Mouse (Mus musculus): ENCODE measurements around the gene Cd274. TPM values are rescaled to one million over a fixed set of nuclear protein-coding genes. Genes with fewer than 3 reads are reported as not detected.

Gene Cd274
- polyA plus RNA-seq, 1 experiment from 2014 or later: 0.29 TPM

DNA sequence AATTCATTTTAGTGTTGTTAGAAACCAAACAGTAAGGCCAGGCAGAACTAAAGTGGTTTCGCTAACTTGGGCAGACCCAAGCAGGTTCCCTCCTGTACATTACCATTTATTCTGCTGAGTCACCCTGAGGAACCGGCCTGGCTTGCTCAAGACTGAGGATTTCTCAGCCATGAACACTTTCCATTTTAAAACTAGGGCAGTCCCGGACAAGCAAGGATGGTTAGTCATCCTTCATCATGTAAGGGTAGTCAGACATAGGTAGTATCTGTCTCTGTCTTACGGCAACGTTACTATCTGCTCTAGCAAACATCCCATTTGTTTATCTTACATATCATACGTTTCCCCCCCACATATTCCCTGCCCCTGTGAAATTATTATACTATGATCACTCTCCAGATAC, 17.7 kb downstream of the Cd274 start:
- no peaks in the 10 kb centered on the region for H3K4me1 ChIP-seq
- 92% methylated on average over 6 of the region's 6 CpGs for WGBS
- no peak for DNase-seq (ENCODE audit: extremely low spot score, low spot score)
- no peak overlapping the region for H3K27ac ChIP-seq
- no peaks in the 10 kb centered on the region for H3K36me3 ChIP-seq (replicated peaks)
- H3K9me3 ChIP-seq: no peaks in the 10 kb centered on the region
- no peaks in the 10 kb centered on the region for H3K27me3 ChIP-seq (ENCODE audit: poor library complexity, severe bottlenecking)
- H3K4me3 ChIP-seq: no peak overlapping the region

DNA sequence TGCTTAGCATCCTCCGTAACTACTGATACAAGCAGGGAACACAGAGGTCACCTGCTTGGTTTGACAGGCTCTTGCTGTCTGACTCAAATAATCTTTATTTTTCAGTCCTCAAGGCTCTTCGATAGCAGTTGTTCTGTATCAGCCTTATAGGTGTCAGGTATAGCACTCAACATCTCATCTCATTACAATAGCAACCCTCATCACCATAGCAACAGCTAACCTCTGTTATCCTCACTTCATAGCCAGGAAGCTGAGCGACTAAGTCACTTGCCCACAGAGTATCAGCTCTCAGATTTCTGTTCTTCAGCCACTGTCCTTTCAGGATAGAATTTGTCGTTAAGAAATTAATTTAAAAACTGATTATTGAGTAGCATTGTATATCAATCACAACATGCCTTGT, 18.6 kb downstream of the Cd274 start:
- H3K27me3 ChIP-seq (ENCODE audit: poor library complexity, severe bottlenecking): no peaks in the 10 kb centered on the region
- H3K27ac ChIP-seq: no peak overlapping the region
- DNase-seq (ENCODE audit: extremely low spot score, low spot score): no peak
- no peak overlapping the region for H3K4me3 ChIP-seq
- no peaks in the 10 kb centered on the region for H3K9me3 ChIP-seq
- H3K4me1 ChIP-seq: no peaks in the 10 kb centered on the region
- WGBS: 89% methylated on average over 4 of the region's 4 CpGs
- no peaks in the 10 kb centered on the region for H3K36me3 ChIP-seq (replicated peaks)

DNA sequence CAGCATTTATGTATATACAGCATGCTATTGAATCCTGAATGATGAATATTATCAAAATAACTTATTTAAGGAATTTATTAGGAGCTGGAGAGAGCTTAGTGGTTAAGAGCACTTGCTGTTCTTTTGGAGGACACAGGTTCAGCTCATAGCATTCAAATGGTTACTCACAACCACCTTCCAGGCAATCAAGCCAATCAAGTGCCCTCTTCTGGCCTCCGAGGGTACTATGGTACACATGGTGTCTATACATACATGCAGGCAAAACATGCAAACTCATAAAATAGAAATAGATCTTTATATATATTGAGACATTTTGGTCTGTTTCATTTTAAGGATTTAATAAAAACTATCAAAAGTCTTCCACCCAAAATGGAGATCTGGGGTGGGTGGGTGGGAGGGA, 21.6 kb downstream of the Cd274 start:
- H3K27me3 ChIP-seq (ENCODE audit: poor library complexity, severe bottlenecking): no peaks in the 10 kb centered on the region
- DNase-seq (ENCODE audit: extremely low spot score, low spot score): no peak
- H3K36me3 ChIP-seq (replicated peaks): no peaks in the 10 kb centered on the region
- WGBS: 98% methylated on average over 1 of the region's 1 CpGs
- no peaks in the 10 kb centered on the region for H3K9me3 ChIP-seq
- no peak overlapping the region for H3K4me3 ChIP-seq
- H3K27ac ChIP-seq: no peak overlapping the region
- no peaks in the 10 kb centered on the region for H3K4me1 ChIP-seq

DNA sequence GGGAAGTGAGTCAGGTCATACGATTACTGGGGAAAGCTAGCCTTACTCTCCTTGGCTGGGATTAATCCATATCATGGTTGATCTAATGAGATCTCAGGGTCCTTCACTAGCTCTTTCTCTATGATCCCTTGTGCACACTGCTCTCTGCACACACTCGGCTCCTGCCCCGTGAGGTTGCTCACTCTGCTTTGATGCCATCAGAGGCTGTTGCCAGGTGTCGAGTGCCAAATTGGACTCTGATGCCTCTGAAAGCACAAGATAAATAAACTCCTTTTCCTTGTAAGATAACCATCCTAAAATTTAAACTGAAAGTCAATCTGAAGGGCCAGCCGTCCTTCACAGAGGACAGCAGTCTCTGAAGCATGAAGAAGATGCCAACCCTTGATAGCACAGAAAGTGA, 23.2 kb downstream of the Cd274 start:
- no peaks in the 10 kb centered on the region for H3K27me3 ChIP-seq (ENCODE audit: poor library complexity, severe bottlenecking)
- no peaks in the 10 kb centered on the region for H3K4me1 ChIP-seq
- H3K27ac ChIP-seq: no peak overlapping the region
- 90% methylated on average over 5 of the region's 5 CpGs for WGBS
- H3K36me3 ChIP-seq (replicated peaks): no peaks in the 10 kb centered on the region
- no peak overlapping the region for H3K4me3 ChIP-seq
- no peaks in the 10 kb centered on the region for H3K9me3 ChIP-seq
- DNase-seq (ENCODE audit: extremely low spot score, low spot score): no peak

DNA sequence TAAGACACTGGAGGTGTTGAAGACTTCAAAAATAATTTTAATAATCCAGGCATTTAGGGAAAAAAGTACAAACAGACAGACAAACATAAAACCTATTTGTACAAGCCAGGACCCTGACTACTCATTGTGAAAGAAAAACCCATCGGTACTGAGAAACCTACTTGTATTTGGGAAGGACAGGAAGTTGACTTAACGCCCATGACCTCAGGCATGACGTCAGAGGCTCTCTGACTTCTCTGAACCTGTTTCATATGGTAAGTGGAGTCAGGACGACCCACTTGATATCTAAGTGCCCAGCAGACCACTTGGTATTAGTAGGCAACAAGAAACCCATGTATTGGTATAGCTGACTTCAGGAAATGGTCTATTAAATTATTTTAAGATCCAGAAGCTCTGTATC, 24.0 kb downstream of the Cd274 start:
- WGBS: 75% methylated on average over 4 of the region's 4 CpGs
- DNase-seq (ENCODE audit: extremely low spot score, low spot score): no peak

DNA sequence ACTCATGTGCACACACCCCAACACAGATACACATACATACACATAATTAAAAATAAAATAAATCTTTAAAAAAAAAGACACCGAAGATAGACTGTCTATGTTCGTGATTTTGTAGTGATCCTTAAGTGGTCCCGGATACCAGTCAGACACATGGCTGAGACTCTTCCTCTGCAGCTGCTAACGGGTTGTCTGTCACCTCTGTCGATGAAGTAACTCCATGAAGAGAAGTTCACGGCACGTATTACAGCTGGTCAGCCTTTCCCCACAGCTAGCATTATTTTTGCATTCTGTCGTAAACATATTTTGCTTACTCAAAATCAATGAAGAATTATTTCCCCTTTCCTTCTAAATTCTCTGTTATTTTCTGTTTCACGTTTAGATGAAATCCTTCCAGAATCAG, 26.1 kb downstream of the Cd274 start:
- Histone ChIP-seq H3K4me1 (no peaks in the 10 kb centered on the region), H3K4me3 (no peak overlapping the region), H3K27me3 (ENCODE audit: poor library complexity, severe bottlenecking) (no peaks in the 10 kb centered on the region), H3K9me3 (peaks cover 6% of the 10 kb centered on the region; the same call in 1 of the 2 replicates), H3K36me3 (replicated peaks) (no peaks in the 10 kb centered on the region), H3K27ac (no peak overlapping the region)
- WGBS: 93% methylated on average over 9 of the region's 9 CpGs
- no peak for DNase-seq (ENCODE audit: extremely low spot score, low spot score)

More for the DNA sequence above, 24.0 kb downstream of the Cd274 start:
- Histone ChIP-seq H3K36me3 (replicated peaks) (no peaks in the 10 kb centered on the region), H3K27ac (no peak overlapping the region), H3K9me3 (no peaks in the 10 kb centered on the region), H3K4me3 (no peak overlapping the region), H3K27me3 (ENCODE audit: poor library complexity, severe bottlenecking) (no peaks in the 10 kb centered on the region), H3K4me1 (no peaks in the 10 kb centered on the region)

DNA sequence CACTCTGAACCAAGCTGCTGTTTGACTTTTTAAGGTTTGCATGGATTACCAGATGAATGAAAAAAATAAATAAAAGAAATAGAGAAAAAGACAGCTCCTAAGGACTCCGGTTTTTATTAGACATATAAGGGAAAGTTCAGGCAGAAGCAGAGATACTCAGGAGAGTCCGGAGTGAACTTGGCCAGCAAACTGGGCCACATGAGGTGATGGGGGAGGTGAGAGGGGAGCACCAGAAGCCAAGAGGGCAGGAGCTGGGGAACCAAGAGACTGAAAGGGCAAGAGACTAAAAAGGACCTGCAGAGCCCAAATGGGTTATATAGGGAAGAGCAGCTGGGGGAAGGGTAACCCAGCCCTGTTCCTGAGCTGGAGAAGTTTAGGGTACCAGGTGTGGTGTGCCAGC, 27.5 kb downstream of the Cd274 start:
- Histone ChIP-seq H3K4me3 (no peak overlapping the region), H3K36me3 (replicated peaks) (no peaks in the 10 kb centered on the region), H3K27ac (no peak overlapping the region), H3K27me3 (ENCODE audit: poor library complexity, severe bottlenecking) (no peaks in the 10 kb centered on the region), H3K9me3 (peaks cover 8% of the 10 kb centered on the region; the same call in 1 of the 2 replicates), H3K4me1 (no peaks in the 10 kb centered on the region)
- 94% methylated on average over 2 of the region's 2 CpGs for WGBS
- DNase-seq (ENCODE audit: extremely low spot score, low spot score): no peak

DNA sequence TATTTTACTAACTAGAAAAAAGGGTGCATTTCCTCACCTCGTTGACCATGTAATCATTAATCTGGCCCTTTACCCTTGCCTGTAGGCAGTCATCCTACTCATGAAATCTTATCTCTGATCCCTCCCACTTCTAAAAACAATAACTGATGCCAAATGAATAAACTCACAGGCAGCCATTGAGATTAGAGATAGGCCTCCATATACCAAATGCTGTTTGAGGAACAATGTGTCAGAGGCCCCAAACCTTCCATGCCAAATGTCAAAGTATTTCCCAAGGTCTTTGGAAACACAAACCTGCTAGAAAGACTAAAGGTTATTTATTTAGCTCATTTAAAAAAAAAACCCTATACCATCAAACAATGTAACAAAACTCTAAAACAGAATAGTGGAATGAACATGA, 29.1 kb downstream of the Cd274 start:
- Histone ChIP-seq H3K36me3 (replicated peaks) (no peaks in the 10 kb centered on the region), H3K27ac (no peak overlapping the region), H3K4me1 (no peaks in the 10 kb centered on the region), H3K9me3 (peaks cover 8% of the 10 kb centered on the region; the same call in 1 of the 2 replicates), H3K4me3 (no peak overlapping the region), H3K27me3 (ENCODE audit: poor library complexity, severe bottlenecking) (no peaks in the 10 kb centered on the region)
- 77% methylated on average over 1 of the region's 1 CpGs for WGBS
- no peak for DNase-seq (ENCODE audit: extremely low spot score, low spot score)

DNA sequence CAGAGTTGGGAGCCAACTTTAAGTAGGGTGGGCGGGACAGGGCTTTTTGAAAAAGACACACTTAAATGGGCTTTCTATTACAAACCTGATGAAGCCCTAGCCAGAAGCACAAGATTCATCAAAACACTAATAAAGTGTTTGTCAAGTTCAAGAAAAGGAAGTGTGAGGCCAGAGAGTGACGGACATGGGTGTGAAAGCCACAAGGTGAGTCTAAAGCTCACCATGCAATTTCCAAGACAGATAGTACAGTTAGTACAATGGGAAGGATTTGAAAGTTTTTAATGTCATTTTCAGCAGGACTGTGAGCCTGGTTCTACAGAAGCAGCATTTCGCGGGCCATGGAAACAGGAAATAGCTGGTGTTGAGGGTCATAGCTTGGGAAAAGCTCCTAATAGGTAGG, 32.5 kb downstream of the Cd274 start:
- no peak overlapping the region for H3K27ac ChIP-seq

DNA sequence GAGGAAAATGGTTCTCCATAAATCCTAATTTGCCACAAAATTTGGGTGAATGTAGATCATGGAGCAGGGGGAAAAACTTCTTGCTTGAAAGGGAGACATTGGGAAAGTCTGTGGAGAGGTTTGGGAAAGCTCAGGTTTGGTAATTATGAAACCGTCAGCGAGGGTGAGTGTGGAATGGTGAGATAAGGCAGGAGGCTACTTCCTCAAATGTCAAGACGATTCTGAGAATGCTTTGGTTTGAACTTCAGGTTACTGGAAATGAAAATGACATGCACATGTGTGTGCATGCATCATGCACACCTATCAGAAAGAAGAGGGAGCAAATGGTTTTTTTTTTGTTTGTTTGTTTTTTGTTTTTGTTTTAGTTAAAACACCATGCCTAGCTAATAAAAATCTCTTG, 33.2 kb downstream of the Cd274 start:
- Histone ChIP-seq H3K27ac (no peak overlapping the region), H3K4me3 (no peak overlapping the region), H3K36me3 (replicated peaks) (no peaks in the 10 kb centered on the region), H3K4me1 (peaks cover 10% of the 10 kb centered on the region; the same call in 1 of the 2 replicates), H3K9me3 (peaks cover 8% of the 10 kb centered on the region; the same call in 1 of the 2 replicates), H3K27me3 (ENCODE audit: poor library complexity, severe bottlenecking) (no peaks in the 10 kb centered on the region)
- DNase-seq (ENCODE audit: extremely low spot score, low spot score): no peak
- 93% methylated on average over 3 of the region's 3 CpGs for WGBS

More for the DNA sequence above, 32.5 kb downstream of the Cd274 start:
- peaks cover 8% of the 10 kb centered on the region; the same call in 1 of the 2 replicates for H3K9me3 ChIP-seq
- peaks cover 8% of the 10 kb centered on the region; the same call in 1 of the 2 replicates for H3K4me1 ChIP-seq
- H3K36me3 ChIP-seq (replicated peaks): no peaks in the 10 kb centered on the region
- H3K4me3 ChIP-seq: no peak overlapping the region
- H3K27me3 ChIP-seq (ENCODE audit: poor library complexity, severe bottlenecking): no peaks in the 10 kb centered on the region
- DNase-seq (ENCODE audit: extremely low spot score, low spot score): no peak
- WGBS: 94% methylated on average over 4 of the region's 4 CpGs

DNA sequence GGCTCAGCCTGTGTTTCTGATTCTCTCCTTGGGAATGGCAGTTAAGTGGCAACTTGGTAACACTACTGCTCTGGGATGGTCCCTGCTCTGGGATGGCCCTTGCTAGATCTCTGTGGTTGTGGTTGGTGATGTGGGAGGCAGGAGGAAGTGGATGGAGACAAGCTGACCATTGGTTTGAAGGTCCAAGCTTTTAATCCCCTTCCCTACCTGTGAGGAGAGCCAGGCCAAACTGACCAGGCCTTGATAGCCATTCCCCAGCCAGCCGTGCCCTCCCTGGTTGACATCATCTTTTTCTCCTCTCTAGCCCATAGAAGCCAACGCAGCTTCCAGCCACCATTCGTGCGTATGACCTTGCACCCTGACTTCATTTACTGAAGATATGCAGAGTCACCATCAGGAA, 35.4 kb downstream of the Cd274 start:
- no peak for DNase-seq (ENCODE audit: extremely low spot score, low spot score)

DNA sequence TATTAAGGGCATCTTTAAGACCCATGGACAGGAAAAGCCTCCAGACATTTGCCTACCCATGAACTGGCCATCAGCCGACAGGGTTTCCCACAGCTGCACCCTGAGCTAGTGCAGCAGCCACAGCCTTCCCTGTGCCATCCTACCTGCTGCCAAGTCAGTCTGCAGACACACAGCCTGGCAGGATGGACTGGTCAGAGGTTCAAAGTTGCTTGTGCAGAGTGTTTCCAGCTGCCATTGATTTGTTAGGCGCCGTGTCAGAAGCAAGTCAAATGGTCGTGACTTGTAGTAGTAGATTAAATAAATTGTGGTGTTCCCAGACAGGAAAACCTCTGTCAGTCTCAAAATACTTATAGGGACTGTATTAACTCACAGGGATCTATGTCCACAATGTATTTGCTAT, 36.0 kb downstream of the Cd274 start:
- peaks cover 20% of the 10 kb centered on the region for H3K4me1 ChIP-seq
- no peak overlapping the region for H3K4me3 ChIP-seq
- no peaks in the 10 kb centered on the region for H3K27me3 ChIP-seq (ENCODE audit: poor library complexity, severe bottlenecking)
- no peak for DNase-seq (ENCODE audit: extremely low spot score, low spot score)
- no peaks in the 10 kb centered on the region for H3K36me3 ChIP-seq (replicated peaks)
- H3K9me3 ChIP-seq: peaks cover 3% of the 10 kb centered on the region; the same call in 1 of the 2 replicates
- 87% methylated on average over 4 of the region's 4 CpGs for WGBS
- H3K27ac ChIP-seq: no peak overlapping the region

More for the DNA sequence above, 35.4 kb downstream of the Cd274 start:
- no peaks in the 10 kb centered on the region for H3K36me3 ChIP-seq (replicated peaks)
- no peaks in the 10 kb centered on the region for H3K27me3 ChIP-seq (ENCODE audit: poor library complexity, severe bottlenecking)
- no peak overlapping the region for H3K27ac ChIP-seq
- no peak overlapping the region for H3K4me3 ChIP-seq
- H3K4me1 ChIP-seq: peaks cover 18% of the 10 kb centered on the region; the same call in 1 of the 2 replicates
- peaks cover 8% of the 10 kb centered on the region; the same call in 1 of the 2 replicates for H3K9me3 ChIP-seq
- WGBS: 98% methylated on average over 4 of the region's 4 CpGs

DNA sequence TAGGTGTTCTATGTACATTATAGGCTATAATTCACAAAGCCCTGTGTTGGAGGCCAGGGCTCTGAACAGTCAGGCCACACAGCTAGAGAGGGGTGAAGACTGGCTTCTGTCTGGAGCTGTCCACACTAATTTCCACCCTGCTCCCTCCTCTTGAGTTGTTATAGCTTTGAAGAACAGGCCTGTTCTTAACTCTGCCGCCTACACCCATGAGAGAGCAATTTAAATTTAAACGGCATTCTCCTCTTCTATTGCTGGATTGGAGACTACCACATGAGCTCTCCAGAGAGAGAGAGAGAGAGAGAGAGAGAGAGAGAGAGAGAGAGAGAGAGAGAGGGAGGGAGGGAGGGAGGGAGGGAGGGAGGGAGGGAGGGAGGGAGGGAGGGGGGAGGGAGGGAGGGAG, 38.1 kb downstream of the Cd274 start:
- no peaks in the 10 kb centered on the region for H3K36me3 ChIP-seq (replicated peaks)
- H3K4me3 ChIP-seq: no peak overlapping the region
- H3K27me3 ChIP-seq (ENCODE audit: poor library complexity, severe bottlenecking): no peaks in the 10 kb centered on the region
- WGBS: 81% methylated on average over 2 of the region's 2 CpGs
- no peaks in the 10 kb centered on the region for H3K9me3 ChIP-seq
- peaks cover 22% of the 10 kb centered on the region for H3K4me1 ChIP-seq
- no peak for DNase-seq (ENCODE audit: extremely low spot score, low spot score)
- H3K27ac ChIP-seq: no peak overlapping the region
